Mouse (Mus musculus) forebrain, embryonic 12.5 days (tissue): ENCODE data around the gene Lamc3. TPM values are rescaled to one million over a fixed set of nuclear protein-coding genes. Genes with fewer than 3 reads are reported as not detected.

ENCODE experiments used
- ATAC-seq: fragments of 200-750 bp; cut with Nextera tagmentation; 2 replicates; pipeline ENCODE4 v1.8.0; 2017; ENCODE audit warnings: moderate TSS enrichment; ENCODE audit not compliant: low FRiP score
- H3K27ac ChIP-seq: fragments of 300-500 bp; sonication (generic); 2 replicates; pipeline ENCODE4 v1.5.1; 2016; ENCODE audit warnings: mild to moderate bottlenecking
- H3K27me3 ChIP-seq: fragments of 300-500 bp; sonication (generic); 2 replicates; pipeline ENCODE4 v1.6.1; 2016; ENCODE audit warnings: mild to moderate bottlenecking
- H3K36me3 ChIP-seq: fragments of 300-500 bp; sonication (generic); replicated peaks from 2 replicates; pipeline ENCODE4 v1.6.1; 2016; ENCODE audit warnings: mild to moderate bottlenecking
- H3K4me1 ChIP-seq: fragments of 300-500 bp; sonication (generic); 2 replicates; pipeline ENCODE4 v1.6.1; 2016
- H3K4me2 ChIP-seq: fragments of 300-500 bp; sonication (generic); 2 replicates; pipeline ENCODE4 v1.6.1; 2016; ENCODE audit warnings: mild to moderate bottlenecking, moderate library complexity
- H3K4me3 ChIP-seq: fragments of 300-500 bp; sonication (generic); replicated peaks from 2 replicates; pipeline ENCODE4 v1.5.1; 2016; ENCODE audit warnings: mild to moderate bottlenecking
- H3K9ac ChIP-seq: fragments of 300-500 bp; sonication (generic); 2 replicates; pipeline ENCODE4 v1.6.1; 2016; ENCODE audit warnings: mild to moderate bottlenecking
- H3K9me3 ChIP-seq: fragments of 300-500 bp; sonication (generic); 2 replicates; pipeline ENCODE4 v1.6.1; 2016
- WGBS: fragments of 180-500 bp; shearing (Covaris S2); methylation state at CpG from one replicate; pipeline ENCODE4 v1.1.7; 2016; 5-methylcytosine and 5-hydroxymethylcytosine counted together
- polyA plus RNA-seq: library from polyadenylated mRNA; unstranded; fragments of >200 nt; fragmentation: Nextera tagmentation; extraction: Ambion mirVana; gene quantifications from 2 replicates; pipeline ENCODE4 v1.2.1, GENCODE M21; 2016

Lamc3 gene
- polyA plus RNA-seq, 1 experiment from 2014 or later = 5.6 TPM

GRCm38 (mm10) chr2:31862919-31863318, 24.2 kb upstream of the Lamc3 start:
- 76% methylated on average over 1 of the region's 1 CpGs for WGBS
- ATAC-seq = no peak
- Histone ChIP-seq H3K9ac (no peak overlapping the region), H3K4me2 (no peak overlapping the region), H3K27ac (no peak overlapping the region), H3K36me3 (no peaks in the 10 kb centered on the region), H3K9me3 (no peaks in the 10 kb centered on the region), H3K27me3 (peaks cover 20% of the 10 kb centered on the region), H3K4me3 (no peak overlapping the region), H3K4me1 (peaks cover 32% of the 10 kb centered on the region)

- H3K4me3 ChIP-seq = no peak overlapping the region
- no peaks in the 10 kb centered on the region for H3K36me3 ChIP-seq
- H3K27me3 ChIP-seq = peaks cover 13% of the 10 kb centered on the region; the same call in 1 of the 2 replicates
- no peak overlapping the region for H3K9ac ChIP-seq
- H3K4me1 ChIP-seq = peaks cover 24% of the 10 kb centered on the region
- no peak for ATAC-seq
- H3K4me2 ChIP-seq = no peak overlapping the region
- no peaks in the 10 kb centered on the region for H3K9me3 ChIP-seq
- 89% methylated on average over 1 of the region's 1 CpGs for WGBS
- no peak overlapping the region for H3K27ac ChIP-seq
These were observed 23.3 kb upstream of the Lamc3 start for GRCm38 (mm10) chr2:31863766-31864165.

- no peak for ATAC-seq
These were observed 22.2 kb upstream of the Lamc3 start for GRCm38 (mm10) chr2:31864891-31865290.

GRCm38 (mm10) chr2:31865322-31865721, 21.8 kb upstream of the Lamc3 start:
- H3K36me3 ChIP-seq = no peaks in the 10 kb centered on the region
- peaks cover 11% of the 10 kb centered on the region for H3K4me1 ChIP-seq
- peaks cover 4% of the 10 kb centered on the region; the same call in 1 of the 2 replicates for H3K27me3 ChIP-seq
- H3K9me3 ChIP-seq = no peaks in the 10 kb centered on the region
- no peak overlapping the region for H3K9ac ChIP-seq
- no peak for ATAC-seq
- no peak overlapping the region for H3K4me3 ChIP-seq
- WGBS = 60% methylated on average over 4 of the region's 4 CpGs
- H3K4me2 ChIP-seq = no peak overlapping the region
- no peak overlapping the region for H3K27ac ChIP-seq

More at GRCm38 (mm10) chr2:31864891-31865290, 22.2 kb upstream of the Lamc3 start:
- H3K9ac ChIP-seq = no peak overlapping the region
- WGBS = 91% methylated on average over 9 of the region's 9 CpGs
- H3K27ac ChIP-seq = no peak overlapping the region
- no peak overlapping the region for H3K4me2 ChIP-seq
- peaks cover 13% of the 10 kb centered on the region for H3K4me1 ChIP-seq
- no peak overlapping the region for H3K4me3 ChIP-seq
- H3K27me3 ChIP-seq = peaks cover 6% of the 10 kb centered on the region; the same call in 1 of the 2 replicates
- H3K9me3 ChIP-seq = no peaks in the 10 kb centered on the region
- H3K36me3 ChIP-seq = no peaks in the 10 kb centered on the region

- H3K27me3 ChIP-seq = no peaks in the 10 kb centered on the region
- no peaks in the 10 kb centered on the region for H3K9me3 ChIP-seq
- H3K4me2 ChIP-seq = no peak overlapping the region
- no peak overlapping the region for H3K4me3 ChIP-seq
- H3K4me1 ChIP-seq = peaks cover 11% of the 10 kb centered on the region
- no peak overlapping the region for H3K27ac ChIP-seq
- WGBS = 42% methylated on average over 2 of the region's 2 CpGs
- H3K9ac ChIP-seq = no peak overlapping the region
- no peaks in the 10 kb centered on the region for H3K36me3 ChIP-seq
- ATAC-seq = no peak
These were observed 21.3 kb upstream of the Lamc3 start for GRCm38 (mm10) chr2:31865794-31866193.

GRCm38 (mm10) chr2:31867773-31868537, 19.1 kb upstream of the Lamc3 start:
- Histone ChIP-seq H3K27ac (no peak overlapping the region), H3K4me3 (no peak overlapping the region), H3K4me1 (peaks cover 11% of the 10 kb centered on the region), H3K9ac (no peak overlapping the region), H3K36me3 (no peaks in the 10 kb centered on the region), H3K27me3 (no peaks in the 10 kb centered on the region), H3K4me2 (no peak overlapping the region), H3K9me3 (no peaks in the 10 kb centered on the region)
- 91% methylated on average over 8 of the region's 8 CpGs for WGBS
- ATAC-seq = no peak

GRCm38 (mm10) chr2:31868538-31869164, 18.4 kb upstream of the Lamc3 start:
- Histone ChIP-seq H3K9me3 (no peaks in the 10 kb centered on the region), H3K27me3 (no peaks in the 10 kb centered on the region)
- WGBS = 76% methylated on average over 10 of the region's 10 CpGs

GRCm38 (mm10) chr2:31869692-31870091, 17.4 kb upstream of the Lamc3 start:
- H3K9me3 ChIP-seq = no peaks in the 10 kb centered on the region
- no peak overlapping the region for H3K9ac ChIP-seq
- 0 out of 2 replicates have a peak, but pooled peaks cover 2% of the 10 kb centered on the region for H3K27me3 ChIP-seq
- H3K4me2 ChIP-seq = no peak overlapping the region
- no peaks in the 10 kb centered on the region for H3K36me3 ChIP-seq
- peaks cover 16% of the 10 kb centered on the region for H3K4me1 ChIP-seq
- no peak overlapping the region for H3K27ac ChIP-seq
- ATAC-seq = no peak
- 93% methylated on average over 5 of the region's 5 CpGs for WGBS
- no peak overlapping the region for H3K4me3 ChIP-seq

More at GRCm38 (mm10) chr2:31868538-31869164, 18.4 kb upstream of the Lamc3 start:
- H3K4me1 ChIP-seq = peaks cover 11% of the 10 kb centered on the region
- no peak overlapping the region for H3K4me2 ChIP-seq
- H3K4me3 ChIP-seq = no peak overlapping the region
- no peak for ATAC-seq
- H3K9ac ChIP-seq = no peak overlapping the region
- no peak overlapping the region for H3K27ac ChIP-seq
- H3K36me3 ChIP-seq = no peaks in the 10 kb centered on the region

- Histone ChIP-seq H3K27me3 (peaks cover 11% of the 10 kb centered on the region), H3K4me3 (no peak overlapping the region), H3K4me2 (no peak overlapping the region), H3K36me3 (no peaks in the 10 kb centered on the region), H3K9me3 (no peaks in the 10 kb centered on the region), H3K9ac (no peak overlapping the region), H3K4me1 (peaks cover 10% of the 10 kb centered on the region), H3K27ac (no peak overlapping the region)
- ATAC-seq = no peak
- 80% methylated on average over 3 of the region's 3 CpGs for WGBS
These were observed 16.4 kb upstream of the Lamc3 start for GRCm38 (mm10) chr2:31870683-31871082.

- peaks cover 42% of the 10 kb centered on the region for H3K27me3 ChIP-seq
- no peak overlapping the region for H3K27ac ChIP-seq
- H3K9ac ChIP-seq = no peak overlapping the region
- H3K4me2 ChIP-seq = no peak overlapping the region
- no peak for ATAC-seq
- H3K9me3 ChIP-seq = no peaks in the 10 kb centered on the region
- peaks cover 20% of the 10 kb centered on the region for H3K4me1 ChIP-seq
- WGBS = 72% methylated on average over 26 of the region's 26 CpGs
- H3K4me3 ChIP-seq = no peak overlapping the region
- no peaks in the 10 kb centered on the region for H3K36me3 ChIP-seq
These were observed 12.7 kb upstream of the Lamc3 start for GRCm38 (mm10) chr2:31874290-31874855.

GRCm38 (mm10) chr2:31876446-31876845, 10.6 kb upstream of the Lamc3 start:
- ATAC-seq = no peak
- no peaks in the 10 kb centered on the region for H3K9me3 ChIP-seq
- H3K27me3 ChIP-seq = peaks cover 61% of the 10 kb centered on the region
- H3K4me3 ChIP-seq = no peak overlapping the region
- peaks cover 27% of the 10 kb centered on the region for H3K4me1 ChIP-seq
- no peaks in the 10 kb centered on the region for H3K36me3 ChIP-seq
- H3K9ac ChIP-seq = no peak overlapping the region
- H3K27ac ChIP-seq = no peak overlapping the region
- WGBS = 9% methylated on average over 12 of the region's 12 CpGs
- peak overlapping the region; percentile 16; the same call in 1 of the 2 replicates for H3K4me2 ChIP-seq

- Histone ChIP-seq H3K9me3 (no peaks in the 10 kb centered on the region), H3K36me3 (no peaks in the 10 kb centered on the region), H3K27me3 (peaks cover 83% of the 10 kb centered on the region), H3K4me3 (no peak overlapping the region), H3K4me2 (no peak overlapping the region), H3K27ac (no peak overlapping the region), H3K4me1 (peaks cover 31% of the 10 kb centered on the region), H3K9ac (no peak overlapping the region)
- 83% methylated on average over 17 of the region's 17 CpGs for WGBS
- no peak for ATAC-seq
These were observed 8.5 kb upstream of the Lamc3 start for GRCm38 (mm10) chr2:31878610-31879009.
